Mouse (Mus musculus) MEL (cell line): ENCODE measurements around the gene Itga8. TPM values are rescaled to one million over a fixed set of nuclear protein-coding genes. Genes with fewer than 3 reads are reported as not detected.

Source experiments
- DNase-seq: peaks from one replicate; pipeline ENCODE4 v3.0.0; 2011; ENCODE audit warnings: low read depth, low spot score
- H3K27ac ChIP-seq: 2 replicates; pipeline ENCODE4 v1.5.1; 2012; ENCODE audit warnings: low read depth, mild to moderate bottlenecking, control low read depth, low read length, moderate library complexity; ENCODE audit not compliant: control insufficient read depth
- H3K27me3 ChIP-seq, 2 experiments: fragments of 150-350 bp in 1 of 2; sonication (generic) in 1 of 2; 2 replicates each; pipeline ENCODE4 v1.6.1; 2012; ENCODE audit warnings: low read length in 2 of 2, mild to moderate bottlenecking in 2 of 2, improper control_type of control experiment in 1 of 2, moderate library complexity in 1 of 2; ENCODE audit not compliant: insufficient read depth in 2 of 2, control insufficient read depth in 1 of 2
- H3K36me3 ChIP-seq, 2 experiments: 2 replicates each; pipeline ENCODE4 v1.6.1; 2012 to 2014; ENCODE audit warnings: low read length in 2 of 2, improper control_type of control experiment in 1 of 2, inconsistent platforms in 1 of 2, mild to moderate bottlenecking in 1 of 2; ENCODE audit not compliant: insufficient read depth in 2 of 2, control insufficient read depth in 1 of 2
- H3K4me1 ChIP-seq, 2 experiments: fragments of 150-350 bp in 1 of 2; sonication (generic) in 1 of 2; 2 replicates each; pipeline ENCODE4 v1.6.1; 2012; ENCODE audit warnings: low read length in 2 of 2, improper control_type of control experiment in 1 of 2, mild to moderate bottlenecking in 1 of 2; ENCODE audit not compliant: insufficient read depth in 2 of 2, control insufficient read depth in 1 of 2
- H3K4me3 ChIP-seq, 2 experiments: fragments of 150-350 bp in 1 of 2; sonication (generic) in 1 of 2; 2 replicates each; pipeline ENCODE4 v1.5.1; 2012; ENCODE audit warnings: low read depth in 2 of 2, low read length in 2 of 2, mild to moderate bottlenecking in 2 of 2, moderate library complexity in 2 of 2, control low read depth in 1 of 2, improper control_type of control experiment in 1 of 2; ENCODE audit not compliant: control insufficient read depth in 1 of 2, insufficient read depth in 1 of 2
- H3K79me2 ChIP-seq: 2 replicates; pipeline ENCODE4 v1.6.1; 2012; ENCODE audit warnings: mild to moderate bottlenecking, low read length, moderate library complexity; ENCODE audit not compliant: control insufficient read depth, poor library complexity, insufficient read depth
- H3K9ac ChIP-seq: 2 replicates; pipeline ENCODE4 v1.6.1; 2012; ENCODE audit warnings: low read depth, mild to moderate bottlenecking, control low read depth, low read length, moderate library complexity; ENCODE audit not compliant: control insufficient read depth, poor library complexity, severe bottlenecking
- H3K9me3 ChIP-seq: fragments of 150-350 bp; sonication (generic); replicated peaks from 2 replicates; pipeline ENCODE4 v1.6.1; 2012; ENCODE audit warnings: mild to moderate bottlenecking, low read length, improper control_type of control experiment, moderate library complexity; ENCODE audit not compliant: insufficient read depth
- CHD1 ChIP-seq: IDR thresholded peaks from 2 replicates; pipeline ENCODE4 v1.6.1; 2012; ENCODE audit warnings: low read depth, mild to moderate bottlenecking, inconsistent platforms, low read length, improper control_type of control experiment
- CTCF ChIP-seq, 3 experiments: IDR thresholded peaks in 2 of 3; conservative IDR thresholded peaks in 1 of 3; 2 replicates each; pipeline ENCODE4 v1.5.1; 2011 to 2012; ENCODE audit warnings: low read length in 3 of 3, low read depth in 2 of 3, mild to moderate bottlenecking in 2 of 3, improper control_type of control experiment in 1 of 3, inconsistent platforms in 1 of 3, mixed read lengths in 1 of 3, moderate library complexity in 1 of 3; ENCODE audit not compliant: control insufficient read depth in 1 of 3, insufficient read depth in 1 of 3, poor library complexity in 1 of 3, severe bottlenecking in 1 of 3
- E2F4 ChIP-seq: IDR thresholded peaks from 2 replicates; pipeline ENCODE4 v1.6.1; 2011; ENCODE audit warnings: low read depth, low read length, improper control_type of control experiment, borderline replicate concordance
- EP300 ChIP-seq, 2 experiments: IDR thresholded peaks; 2 replicates each; pipeline ENCODE4 v1.6.1; 2011; ENCODE audit warnings: improper control_type of control experiment in 2 of 2, low read length in 2 of 2, low read depth in 1 of 2, mild to moderate bottlenecking in 1 of 2
- GABPA ChIP-seq: IDR thresholded peaks from 2 replicates; pipeline ENCODE4 v1.6.1; 2012; ENCODE audit warnings: low read depth, mild to moderate bottlenecking, inconsistent platforms, low read length, improper control_type of control experiment, moderate library complexity
- KAT2A ChIP-seq: conservative IDR thresholded peaks from 2 replicates; pipeline ENCODE4 v1.6.1; 2012; ENCODE audit warnings: low read depth, low read length, improper control_type of control experiment, inconsistent platforms
- MAFK ChIP-seq: IDR thresholded peaks from 2 replicates; pipeline ENCODE4 v1.6.1; 2011; ENCODE audit warnings: low read depth, mild to moderate bottlenecking, low read length, improper control_type of control experiment, borderline replicate concordance
- MAX ChIP-seq: IDR thresholded peaks from 2 replicates; pipeline ENCODE4 v1.6.1; 2011; ENCODE audit warnings: low read length, improper control_type of control experiment
- MXI1 ChIP-seq: IDR thresholded peaks from 2 replicates; pipeline ENCODE4 v1.6.1; 2011; ENCODE audit warnings: mild to moderate bottlenecking, low read depth, low read length, improper control_type of control experiment
- NELFE ChIP-seq: IDR thresholded peaks from 2 replicates; pipeline ENCODE4 v1.6.1; 2011; ENCODE audit warnings: low read depth, low read length, improper control_type of control experiment
- POLR2AphosphoS2 ChIP-seq: IDR thresholded peaks from 2 replicates; pipeline ENCODE4 v1.6.1; 2011; ENCODE audit warnings: low read length, improper control_type of control experiment
- RAD21 ChIP-seq: IDR thresholded peaks from 2 replicates; pipeline ENCODE4 v1.6.1; 2011; ENCODE audit warnings: mild to moderate bottlenecking, low read depth, low read length, improper control_type of control experiment
- RCOR1 ChIP-seq: IDR thresholded peaks from 2 replicates; pipeline ENCODE4 v1.6.1; 2012; ENCODE audit warnings: low read depth, mild to moderate bottlenecking, inconsistent platforms, low read length, improper control_type of control experiment
- SMC3 ChIP-seq: IDR thresholded peaks from 2 replicates; pipeline ENCODE4 v1.6.1; 2011; ENCODE audit warnings: low read depth, low read length, improper control_type of control experiment
- TAL1 ChIP-seq: IDR thresholded peaks from 2 replicates; pipeline ENCODE4 v1.6.1; 2012; ENCODE audit warnings: mild to moderate bottlenecking, inconsistent platforms, low read length, moderate library complexity, mixed read lengths
- TCF12 ChIP-seq: IDR thresholded peaks from 2 replicates; pipeline ENCODE4 v1.6.1; 2014; ENCODE audit warnings: low read depth, mild to moderate bottlenecking, inconsistent platforms, low read length, improper control_type of control experiment, moderate library complexity
- USF1 ChIP-seq: IDR thresholded peaks from 2 replicates; pipeline ENCODE4 v1.6.1; 2014; ENCODE audit warnings: low read depth, mild to moderate bottlenecking, inconsistent platforms, low read length, improper control_type of control experiment, moderate library complexity
- USF2 ChIP-seq, 2 experiments: IDR thresholded peaks; 2 replicates each; pipeline ENCODE4 v1.6.1; 2011 to 2012; ENCODE audit warnings: improper control_type of control experiment in 2 of 2, low read length in 2 of 2, borderline replicate concordance in 1 of 2, inconsistent platforms in 1 of 2, low read depth in 1 of 2, mild to moderate bottlenecking in 1 of 2; ENCODE audit not compliant: insufficient read depth in 1 of 2
- polyA plus RNA-seq, 2 experiments: library from polyadenylated mRNA; stranded (reverse) in 1 of 2; unstranded in 1 of 2; fragments of >175 nt in 1 of 2; fragments of >200 nt in 1 of 2; gene quantifications; 2 replicates each; pipeline versions ENCODE4 v1.2.1 to v1.2.4; 2012; ENCODE audit warnings: low replicate concordance in 2 of 2, low read depth in 1 of 2; ENCODE audit not compliant: insufficient read length in 2 of 2, insufficient read depth in 1 of 2, missing spikeins in 1 of 2
- total RNA-seq: library from RNA; depleted of rRNA; stranded (reverse); fragments of 300-350 nt; gene quantifications from 2 replicates; pipeline ENCODE4 v1.2.3, GENCODE M21; 2012

Itga8 gene
- total and polyA plus RNA-seq, 3 experiments: not detected

DNA sequence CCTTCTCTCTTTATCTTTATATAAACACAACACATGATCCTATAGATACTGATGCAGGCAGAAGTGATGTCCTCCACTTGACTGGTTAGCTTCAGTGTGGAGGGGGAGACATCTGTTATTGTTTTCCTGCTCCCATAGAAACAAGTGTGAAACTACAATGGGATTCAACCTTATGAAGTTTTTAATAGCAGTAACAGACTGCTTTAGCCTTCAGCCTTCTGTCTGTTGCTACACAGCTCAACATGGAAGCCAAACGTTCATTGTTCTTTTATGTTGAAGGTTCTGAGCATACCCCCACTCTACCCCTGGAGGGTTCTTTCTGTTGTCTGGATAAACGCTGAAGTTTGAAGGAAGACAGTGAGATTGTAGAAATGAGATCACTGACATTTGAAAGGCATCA lies 30.2 kb upstream of the Itga8 start:
- Histone ChIP-seq H3K79me2 (no peaks in the 10 kb centered on the region), H3K4me1 (no peaks in the 10 kb centered on the region), H3K27ac (no peak overlapping the region), H3K36me3 (no peaks in the 10 kb centered on the region), H3K27me3 (no peaks in the 10 kb centered on the region), H3K9me3 (no peaks in the 10 kb centered on the region), H3K9ac (no peak overlapping the region), H3K4me3 (no peak overlapping the region)
- no peak for DNase-seq
- TF ChIP-seq NELFE (no peak), MXI1 (no peak), TCF12 (no peak), E2F4 (no peak), EP300 (IDR thresholded peaks at IDR 0.05; ENCODE audit: low read depth in 1 of 2, low read length in 2 of 2) (no peak)

DNA sequence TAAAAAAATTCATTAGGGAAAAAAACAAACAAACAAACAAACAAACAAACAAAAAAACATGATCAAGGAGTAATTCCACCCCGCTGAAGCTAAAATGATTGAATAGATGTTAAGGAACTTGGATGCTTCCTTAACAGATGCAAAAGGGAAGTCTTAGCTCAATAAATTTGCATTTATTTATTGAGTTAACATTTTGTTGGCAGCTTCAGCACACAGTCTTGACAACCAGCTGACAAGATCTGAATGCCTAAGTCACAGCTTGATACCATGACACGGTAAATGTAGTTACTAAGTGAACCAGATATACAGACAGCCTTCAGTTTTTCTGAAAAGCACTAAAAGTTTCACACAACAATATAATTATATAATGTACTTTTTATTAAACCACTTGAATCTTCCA lies 27.9 kb upstream of the Itga8 start:
- Histone ChIP-seq H3K4me3 (no peak overlapping the region), H3K36me3 (no peaks in the 10 kb centered on the region), H3K4me1 (no peaks in the 10 kb centered on the region), H3K27ac (no peak overlapping the region)
- DNase-seq: no peak
- no peak for TF ChIP-seq POLR2AphosphoS2
- no peak for TF ChIP-seq MAFK
- TF ChIP-seq USF1: no peak
- TF ChIP-seq RCOR1: no peak
- no peak for TF ChIP-seq CHD1
- TF ChIP-seq GABPA: no peak
- TF ChIP-seq MAX: no peak
- no peak for TF ChIP-seq RAD21
- no peak for TF ChIP-seq USF2 (IDR thresholded peaks at IDR 0.05; ENCODE audit: borderline replicate concordance in 1 of 2, insufficient read depth in 1 of 2, low read depth in 1 of 2, low read length in 2 of 2)
- no peak for TF ChIP-seq KAT2A
- TF ChIP-seq TAL1: no peak
- TF ChIP-seq EP300 (IDR thresholded peaks at IDR 0.05; ENCODE audit: low read depth in 1 of 2, low read length in 2 of 2): no peak
- no peak for TF ChIP-seq MXI1
- no peak for TF ChIP-seq SMC3
- no peak for TF ChIP-seq CTCF (IDR thresholded peaks at IDR 0.05 in 2 of 3, conservative IDR thresholded peaks at IDR 0.05 in 1 of 3; ENCODE audit: control insufficient read depth in 1 of 3, insufficient read depth in 1 of 3, low read depth in 2 of 3, low read length in 3 of 3, poor library complexity in 1 of 3, severe bottlenecking in 1 of 3)
- TF ChIP-seq, all 39 proteins: peak for 0
- H3K9ac ChIP-seq: no peak overlapping the region
- H3K9me3 ChIP-seq: no peaks in the 10 kb centered on the region
- H3K79me2 ChIP-seq: no peaks in the 10 kb centered on the region
- H3K27me3 ChIP-seq: no peaks in the 10 kb centered on the region
